Mouse (Mus musculus): ENCODE measurements at regions not wholly inside any gene's neighbourhood (a gene's known extent, or its start where the extent isn't known, plus 50 kb on each side); places are given as distances from the start of the nearest gene placed in this dataset.

- WGBS = 23% methylated on average over 9 of the region's 9 CpGs
- H3K27ac ChIP-seq (ENCODE audit: low read depth, low read length) = no peak overlapping the region
- H3K4me1 ChIP-seq (ENCODE audit: insufficient read depth, low read length) = no peaks in the 10 kb centered on the region
- DNase-seq (ENCODE audit: low spot score) = peak; percentile 64
- ATAC-seq (ENCODE audit: low FRiP score) = no peak; the same call in 1 of the 2 replicates
- no peaks in the 10 kb centered on the region for H3K27me3 ChIP-seq (ENCODE audit: insufficient read depth, low read length)
- no peak overlapping the region for H3K9ac ChIP-seq (replicated peaks; ENCODE audit: low read length, poor library complexity, severe bottlenecking)
- H3K36me3 ChIP-seq (ENCODE audit: insufficient read depth, low read length) = no peaks in the 10 kb centered on the region
- no peak overlapping the region for H3K4me3 ChIP-seq (ENCODE audit: low read depth, low read length)
- no peak for TF ChIP-seq CTCF (IDR thresholded peaks at IDR 0.05)
- no peaks in the 10 kb centered on the region for H3K9me3 ChIP-seq (ENCODE audit: low read length)
- H3K4me2 ChIP-seq (ENCODE audit: low read depth, low read length, poor library complexity, severe bottlenecking) = no peak overlapping the region
Observed at GRCm38 (mm10) chr16:28104255-28105076, 648.4 kb downstream of the Fgf12 start.

GRCm38 (mm10) chr16:28105085-28105484 is 647.8 kb downstream of the Fgf12 start:
- 32% methylated on average over 7 of the region's 7 CpGs for whole genome bisulfite sequencing
- no peak for ATAC-seq (ENCODE audit: low FRiP score)

GRCm38 (mm10) chr16:28105866-28106265 is 647.0 kb downstream of the Fgf12 start:
- DNase-seq (ENCODE audit: low spot score) (peak; percentile 1), ATAC-seq (ENCODE audit: low FRiP score) (no peak)
- no peaks in the 10 kb centered on the region for H3K27me3 ChIP-seq (ENCODE audit: insufficient read depth, low read length)
- H3K4me1 ChIP-seq (ENCODE audit: insufficient read depth, low read length) = no peaks in the 10 kb centered on the region
- TF ChIP-seq CTCF (IDR thresholded peaks at IDR 0.05) = no peak
- no peaks in the 10 kb centered on the region for H3K9me3 ChIP-seq (ENCODE audit: low read length)
- no peaks in the 10 kb centered on the region for H3K36me3 ChIP-seq (ENCODE audit: insufficient read depth, low read length)
- H3K4me3 ChIP-seq (ENCODE audit: low read depth, low read length) = no peak overlapping the region
- no peak overlapping the region for H3K27ac ChIP-seq (ENCODE audit: low read depth, low read length)
- WGBS = 23% methylated on average over 7 of the region's 7 CpGs
- no peak overlapping the region for H3K9ac ChIP-seq (replicated peaks; ENCODE audit: low read length, poor library complexity, severe bottlenecking)
- no peak overlapping the region for H3K4me2 ChIP-seq (ENCODE audit: low read depth, low read length, poor library complexity, severe bottlenecking)

More at GRCm38 (mm10) chr16:28105085-28105484, 647.8 kb downstream of the Fgf12 start:
- no peak for DNase-seq (ENCODE audit: low spot score)
- Histone ChIP-seq H3K9ac (replicated peaks; ENCODE audit: low read length, poor library complexity, severe bottlenecking) (no peak overlapping the region), H3K27ac (ENCODE audit: low read depth, low read length) (no peak overlapping the region), H3K4me1 (ENCODE audit: insufficient read depth, low read length) (no peaks in the 10 kb centered on the region), H3K9me3 (ENCODE audit: low read length) (no peaks in the 10 kb centered on the region), H3K36me3 (ENCODE audit: insufficient read depth, low read length) (no peaks in the 10 kb centered on the region), H3K27me3 (ENCODE audit: insufficient read depth, low read length) (no peaks in the 10 kb centered on the region), H3K4me2 (ENCODE audit: low read depth, low read length, poor library complexity, severe bottlenecking) (no peak overlapping the region), H3K4me3 (ENCODE audit: low read depth, low read length) (no peak overlapping the region)
- no peak for TF ChIP-seq CTCF (IDR thresholded peaks at IDR 0.05)

- no peak for TF ChIP-seq CTCF (IDR thresholded peaks at IDR 0.05)
- ATAC-seq (ENCODE audit: low FRiP score) = no peak
- no peaks in the 10 kb centered on the region for H3K27me3 ChIP-seq (ENCODE audit: insufficient read depth, low read length)
- DNase-seq (ENCODE audit: low spot score) = no peak
- 41% methylated on average over 1 of the region's 1 CpGs for WGBS
- H3K4me1 ChIP-seq (ENCODE audit: insufficient read depth, low read length) = no peaks in the 10 kb centered on the region
- no peaks in the 10 kb centered on the region for H3K9me3 ChIP-seq (ENCODE audit: low read length)
- no peaks in the 10 kb centered on the region for H3K36me3 ChIP-seq (ENCODE audit: insufficient read depth, low read length)
- H3K27ac ChIP-seq (ENCODE audit: low read depth, low read length) = no peak overlapping the region
- H3K4me3 ChIP-seq (ENCODE audit: low read depth, low read length) = no peak overlapping the region
- H3K4me2 ChIP-seq (ENCODE audit: low read depth, low read length, poor library complexity, severe bottlenecking) = no peak overlapping the region
- no peak overlapping the region for H3K9ac ChIP-seq (replicated peaks; ENCODE audit: low read length, poor library complexity, severe bottlenecking)
Observed at GRCm38 (mm10) chr16:28109771-28110170, 643.1 kb downstream of the Fgf12 start.

Measured in midbrain, postnatal 0 days (tissue).